Mouse (Mus musculus): Measurements from ENCODE around the gene Vasp. TPM values are rescaled to one million over a fixed set of nuclear protein-coding genes. Genes with fewer than 3 reads are reported as not detected.
A peak's percentile ranks its signal among the peaks of the same experiment; 100 is the strongest.

Gene Vasp
- polyA plus RNA-seq, 1 experiment from 2014 or later = 84.0 TPM

DNA sequence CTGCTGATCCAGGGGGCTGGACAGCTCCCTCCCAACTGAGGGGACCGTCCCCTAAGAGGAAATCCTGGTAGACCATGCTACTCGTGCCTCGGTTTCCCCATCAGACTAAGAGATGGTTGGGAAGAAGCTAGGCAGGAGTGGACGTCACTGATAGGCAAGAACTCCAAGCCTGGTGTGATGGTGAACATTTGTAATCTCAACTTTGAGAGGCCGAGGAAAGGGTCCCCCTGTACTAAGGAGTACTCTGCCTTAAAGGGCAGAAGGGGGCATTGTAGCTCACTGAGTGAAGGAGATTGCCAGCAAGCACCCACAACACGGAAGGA lies 33.8 kb upstream of the Vasp start:
- Histone ChIP-seq H3K4me3 (ENCODE audit: low read length) (peak overlapping the region; percentile 55), H3K27me3 (ENCODE audit: control insufficient read depth, insufficient read depth, low read length) (peaks cover 50% of the 10 kb centered on the region), H3K4me1 (ENCODE audit: control insufficient read depth, insufficient read depth, low read length) (peaks cover 35% of the 10 kb centered on the region), H3K9ac (ENCODE audit: low read length) (peak overlapping the region; percentile 65; the same call in 1 of the 2 replicates), H3K4me2 (ENCODE audit: low read depth, low read length) (peak overlapping the region; percentile 77), H3K36me3 (ENCODE audit: control insufficient read depth, insufficient read depth) (no peaks in the 10 kb centered on the region), H3K9me3 (replicated peaks; ENCODE audit: control insufficient read depth, low read length) (no peaks in the 10 kb centered on the region), H3K27ac (ENCODE audit: low read length) (no peak overlapping the region)
- 8% methylated on average over 6 of the region's 6 CpGs for whole genome bisulfite sequencing
- ATAC-seq (replicated peaks; ENCODE audit: extremely low read depth, insufficient read depth, low FRiP score) = no peak

DNA sequence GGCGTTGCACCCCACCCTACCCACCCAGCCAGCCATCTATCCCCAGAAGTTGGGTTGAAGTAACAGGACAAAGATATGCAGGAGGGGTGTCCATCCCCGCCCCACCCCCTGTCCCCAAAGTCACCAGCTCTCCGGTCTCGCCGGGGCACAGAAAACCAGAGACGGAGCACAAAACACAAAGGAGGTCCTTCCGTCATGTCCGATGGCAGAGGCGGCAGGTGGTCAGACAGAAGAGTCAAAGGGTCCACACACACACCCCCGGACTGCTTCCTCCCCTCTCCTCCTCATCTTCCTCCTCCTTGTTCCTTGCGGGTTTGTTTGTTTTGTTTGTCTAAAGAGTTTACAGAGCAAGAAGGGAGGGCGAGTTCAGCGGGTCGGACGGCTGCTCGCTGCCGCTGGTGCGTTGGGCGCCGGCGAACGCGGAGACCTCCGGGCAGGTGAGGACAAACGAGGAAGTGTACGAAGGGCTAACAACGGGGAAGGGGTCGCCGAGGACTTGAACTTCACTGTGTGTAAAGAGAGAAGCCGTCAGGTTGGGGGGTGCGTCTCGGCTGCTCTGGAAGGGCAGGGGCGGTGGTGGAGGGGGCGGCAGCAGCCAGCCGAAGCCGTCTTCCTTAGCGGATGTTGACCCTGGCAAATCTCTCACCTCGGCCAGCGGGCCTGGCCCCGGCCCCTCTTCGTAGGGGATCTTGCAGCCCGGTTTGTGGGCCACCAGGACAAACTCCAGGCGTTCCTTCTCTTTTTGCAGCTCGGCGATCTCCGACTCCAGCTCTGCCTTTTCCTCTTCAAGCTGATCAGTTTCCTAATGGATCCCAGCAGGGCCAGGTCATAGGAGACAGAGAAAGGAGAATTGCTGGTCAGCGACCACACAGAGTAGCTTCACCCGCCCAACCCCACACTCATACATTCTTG lies 33.1 kb upstream of the Vasp start:
- peak overlapping the region; percentile 55 for H3K4me3 ChIP-seq (ENCODE audit: low read length)
- peak overlapping the region; percentile 77 for H3K4me2 ChIP-seq (ENCODE audit: low read depth, low read length)
- peak overlapping the region; percentile 65 for H3K9ac ChIP-seq (ENCODE audit: low read length)
- 3% methylated on average over 48 of the region's 48 CpGs for WGBS
- peaks cover 50% of the 10 kb centered on the region for H3K27me3 ChIP-seq (ENCODE audit: control insufficient read depth, insufficient read depth, low read length)
- H3K27ac ChIP-seq (ENCODE audit: low read length) = no peak overlapping the region
- H3K9me3 ChIP-seq (replicated peaks; ENCODE audit: control insufficient read depth, low read length) = no peaks in the 10 kb centered on the region
- peaks cover 35% of the 10 kb centered on the region for H3K4me1 ChIP-seq (ENCODE audit: control insufficient read depth, insufficient read depth, low read length)
- ATAC-seq (replicated peaks; ENCODE audit: extremely low read depth, insufficient read depth, low FRiP score) = no peak
- no peaks in the 10 kb centered on the region for H3K36me3 ChIP-seq (ENCODE audit: control insufficient read depth, insufficient read depth)

- H3K27ac ChIP-seq (ENCODE audit: low read length) = no peak overlapping the region
- H3K9ac ChIP-seq (ENCODE audit: low read length) = peak overlapping the region; percentile 61; the same call in 1 of the 2 replicates
- peak overlapping the region; percentile 55 for H3K4me3 ChIP-seq (ENCODE audit: low read length)
- peaks cover 50% of the 10 kb centered on the region for H3K27me3 ChIP-seq (ENCODE audit: control insufficient read depth, insufficient read depth, low read length)
- WGBS = under 1% methylated on average over 16 of the region's 16 CpGs
- ATAC-seq (replicated peaks; ENCODE audit: extremely low read depth, insufficient read depth, low FRiP score) = no peak
- peaks cover 31% of the 10 kb centered on the region for H3K4me1 ChIP-seq (ENCODE audit: control insufficient read depth, insufficient read depth, low read length)
- no peaks in the 10 kb centered on the region for H3K9me3 ChIP-seq (replicated peaks; ENCODE audit: control insufficient read depth, low read length)
- no peaks in the 10 kb centered on the region for H3K36me3 ChIP-seq (ENCODE audit: control insufficient read depth, insufficient read depth)
- peak overlapping the region; percentile 77 for H3K4me2 ChIP-seq (ENCODE audit: low read depth, low read length)
These were observed 32.2 kb upstream of the Vasp start for GRCm38 (mm10) chr7:19303770-19304169.

DNA sequence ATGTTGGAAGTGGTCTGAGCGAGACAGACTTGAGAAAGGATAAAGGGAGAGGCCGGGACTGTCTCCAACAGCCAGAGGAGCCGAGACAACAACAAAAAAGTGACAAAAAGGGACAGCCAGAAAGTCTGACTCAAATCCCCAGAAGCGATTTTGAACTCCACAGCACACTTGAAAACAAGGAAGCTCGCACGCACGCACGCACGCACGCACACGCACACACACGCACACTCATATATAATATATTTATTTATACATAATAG lies 31.4 kb upstream of the Vasp start:
- Histone ChIP-seq H3K36me3 (ENCODE audit: control insufficient read depth, insufficient read depth) (no peaks in the 10 kb centered on the region), H3K4me1 (ENCODE audit: control insufficient read depth, insufficient read depth, low read length) (peaks cover 31% of the 10 kb centered on the region), H3K4me3 (ENCODE audit: low read length) (no peak overlapping the region), H3K9ac (ENCODE audit: low read length) (no peak overlapping the region), H3K27ac (ENCODE audit: low read length) (no peak overlapping the region), H3K4me2 (ENCODE audit: low read depth, low read length) (no peak overlapping the region), H3K27me3 (ENCODE audit: control insufficient read depth, insufficient read depth, low read length) (peaks cover 50% of the 10 kb centered on the region), H3K9me3 (replicated peaks; ENCODE audit: control insufficient read depth, low read length) (no peaks in the 10 kb centered on the region)
- 85% methylated on average over 12 of the region's 12 CpGs for WGBS
- no peak for ATAC-seq (replicated peaks; ENCODE audit: extremely low read depth, insufficient read depth, low FRiP score)

DNA sequence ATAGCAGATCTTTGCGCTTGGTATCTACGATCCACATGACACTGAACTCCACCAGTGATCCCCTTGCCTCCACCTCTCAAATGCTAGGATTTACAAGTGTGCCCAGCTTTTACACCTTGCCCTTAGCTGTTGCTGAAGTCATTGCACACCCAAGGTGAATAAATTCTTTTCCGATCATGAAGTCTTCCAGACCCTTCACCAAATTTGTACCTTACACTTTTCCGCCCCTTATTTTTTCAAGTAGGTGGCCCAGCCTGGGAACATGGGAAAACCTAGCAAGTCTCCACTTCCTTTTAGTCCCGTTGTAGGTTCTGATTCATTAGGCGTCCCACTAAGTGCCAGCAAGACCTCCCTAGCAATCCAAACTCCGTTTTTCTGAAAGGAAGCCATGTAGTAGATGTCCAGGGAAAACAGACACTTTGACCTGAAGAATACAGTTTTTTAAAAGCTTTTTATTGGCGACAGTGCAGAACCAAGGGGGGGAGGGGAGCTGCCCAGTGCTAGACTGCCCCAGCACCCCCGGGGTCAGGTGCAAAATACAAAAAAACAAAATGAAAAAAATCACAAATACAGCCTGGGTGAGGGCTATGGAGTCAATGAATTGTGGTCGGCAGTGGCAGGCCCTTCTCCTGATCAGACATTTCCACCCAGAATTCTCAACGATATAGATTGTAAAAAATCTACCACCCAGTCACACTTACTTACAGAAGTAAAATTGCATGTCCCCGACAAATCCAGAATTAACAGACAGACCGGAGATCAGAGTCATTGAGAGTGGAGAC lies 30.8 kb upstream of the Vasp start:
- no peaks in the 10 kb centered on the region for H3K9me3 ChIP-seq (replicated peaks; ENCODE audit: control insufficient read depth, low read length)
- no peak overlapping the region for H3K4me3 ChIP-seq (ENCODE audit: low read length)
- H3K4me2 ChIP-seq (ENCODE audit: low read depth, low read length) = no peak overlapping the region
- H3K36me3 ChIP-seq (ENCODE audit: control insufficient read depth, insufficient read depth) = no peaks in the 10 kb centered on the region
- H3K27ac ChIP-seq (ENCODE audit: low read length) = no peak overlapping the region
- H3K9ac ChIP-seq (ENCODE audit: low read length) = no peak overlapping the region
- ATAC-seq (replicated peaks; ENCODE audit: extremely low read depth, insufficient read depth, low FRiP score) = no peak
- peaks cover 50% of the 10 kb centered on the region for H3K27me3 ChIP-seq (ENCODE audit: control insufficient read depth, insufficient read depth, low read length)
- peaks cover 25% of the 10 kb centered on the region for H3K4me1 ChIP-seq (ENCODE audit: control insufficient read depth, insufficient read depth, low read length)
- WGBS = 51% methylated on average over 13 of the region's 13 CpGs

DNA sequence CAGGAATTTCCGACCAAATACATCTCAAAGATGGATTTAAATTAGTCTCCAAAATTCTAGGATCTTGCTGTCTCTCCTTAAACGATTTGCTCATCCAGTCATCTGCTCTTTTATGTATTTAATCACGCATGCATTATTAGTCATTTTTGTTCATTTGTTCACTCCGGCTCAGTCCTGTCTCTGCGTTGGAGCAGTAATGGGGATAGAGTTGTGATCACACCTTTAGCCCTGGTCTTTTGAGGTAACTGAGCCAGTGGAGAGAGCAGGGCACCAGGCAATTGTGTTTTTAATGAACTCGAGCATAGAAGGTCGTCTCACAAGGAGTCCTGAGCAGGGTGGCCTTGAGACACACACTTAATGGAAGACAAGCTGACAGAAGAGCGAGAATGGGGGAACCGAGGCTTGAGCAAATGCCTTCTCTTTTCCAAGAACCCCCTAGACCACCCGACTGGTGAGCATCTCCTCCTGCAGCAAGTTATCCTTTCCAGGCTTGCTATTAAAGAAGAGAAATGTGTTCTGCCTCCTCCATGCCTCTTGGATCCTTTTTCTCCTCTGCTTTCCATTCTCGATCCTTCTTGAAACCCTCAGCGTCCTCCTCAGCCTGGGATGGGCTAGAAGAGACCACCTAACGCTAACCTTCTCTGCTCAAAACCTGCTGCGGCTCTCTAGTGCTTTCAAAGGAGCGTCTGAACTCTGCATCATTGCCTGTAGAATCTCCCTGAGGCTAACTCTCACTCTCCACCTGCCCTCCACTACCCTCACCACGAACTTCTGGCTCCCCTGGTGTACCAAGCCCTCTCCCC lies 30.0 kb upstream of the Vasp start:
- peak overlapping the region; percentile 42 for H3K4me2 ChIP-seq (ENCODE audit: low read depth, low read length)
- ATAC-seq (replicated peaks; ENCODE audit: extremely low read depth, insufficient read depth, low FRiP score) = no peak
- no peaks in the 10 kb centered on the region for H3K9me3 ChIP-seq (replicated peaks; ENCODE audit: control insufficient read depth, low read length)
- H3K4me1 ChIP-seq (ENCODE audit: control insufficient read depth, insufficient read depth, low read length) = peaks cover 25% of the 10 kb centered on the region
- WGBS = 12% methylated on average over 16 of the region's 16 CpGs
- no peak overlapping the region for H3K27ac ChIP-seq (ENCODE audit: low read length)
- H3K9ac ChIP-seq (ENCODE audit: low read length) = peak overlapping the region; percentile 4
- H3K27me3 ChIP-seq (ENCODE audit: control insufficient read depth, insufficient read depth, low read length) = peaks cover 44% of the 10 kb centered on the region
- no peaks in the 10 kb centered on the region for H3K36me3 ChIP-seq (ENCODE audit: control insufficient read depth, insufficient read depth)
- H3K4me3 ChIP-seq (ENCODE audit: low read length) = peak overlapping the region; percentile 59

DNA sequence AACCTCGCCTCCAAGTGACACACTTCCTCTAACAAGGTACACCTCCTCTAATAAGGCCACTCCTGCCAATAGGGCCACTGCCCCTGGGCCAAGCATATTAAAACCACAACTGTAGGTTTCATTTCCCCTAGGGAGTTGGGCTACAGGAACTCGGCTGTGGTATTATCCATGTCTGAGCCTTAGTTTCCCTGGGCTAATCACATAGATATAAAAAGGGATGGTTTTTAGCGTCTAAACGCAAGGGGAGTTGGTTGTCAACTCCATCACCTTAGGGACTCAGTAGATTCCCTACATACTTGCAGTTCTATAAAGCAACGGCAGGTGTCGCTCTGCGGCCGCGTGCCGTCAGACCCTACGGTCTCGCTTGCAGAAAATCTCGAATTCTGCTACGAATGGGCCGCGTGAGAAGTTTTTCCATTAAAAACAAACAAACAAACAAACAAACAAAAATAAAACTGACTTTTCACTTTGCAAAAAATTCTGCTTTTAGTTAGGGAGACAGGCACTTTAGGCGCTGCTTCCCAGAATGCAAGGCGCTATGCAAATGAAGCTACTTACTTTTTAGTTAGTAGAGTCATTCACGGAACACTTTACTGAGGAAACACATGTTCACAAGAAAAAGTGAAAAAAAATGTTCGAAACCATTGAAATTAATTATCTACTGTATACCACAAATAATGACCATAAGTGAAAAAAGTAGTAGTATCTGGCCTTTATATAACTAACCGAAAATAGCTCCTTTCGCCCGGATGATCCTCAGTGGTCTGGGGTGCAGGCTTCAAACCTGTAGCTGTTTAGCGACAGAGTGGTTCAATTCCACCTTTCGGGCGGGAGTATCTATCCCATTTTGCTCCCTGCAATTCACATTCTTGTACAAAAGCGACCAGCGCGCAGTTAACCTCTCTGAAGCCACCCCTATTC lies 29.1 kb upstream of the Vasp start:
- peak overlapping the region; percentile 56 for H3K9ac ChIP-seq (ENCODE audit: low read length)
- no peaks in the 10 kb centered on the region for H3K9me3 ChIP-seq (replicated peaks; ENCODE audit: control insufficient read depth, low read length)
- peak overlapping the region; percentile 59 for H3K4me3 ChIP-seq (ENCODE audit: low read length)
- no peaks in the 10 kb centered on the region for H3K36me3 ChIP-seq (ENCODE audit: control insufficient read depth, insufficient read depth)
- peaks cover 25% of the 10 kb centered on the region for H3K4me1 ChIP-seq (ENCODE audit: control insufficient read depth, insufficient read depth, low read length)
- peak; percentile 82 for ATAC-seq (replicated peaks; ENCODE audit: extremely low read depth, insufficient read depth, low FRiP score)
- peaks cover 35% of the 10 kb centered on the region for H3K27me3 ChIP-seq (ENCODE audit: control insufficient read depth, insufficient read depth, low read length)
- under 1% methylated on average over 29 of the region's 29 CpGs for WGBS
- H3K27ac ChIP-seq (ENCODE audit: low read length) = no peak overlapping the region
- H3K4me2 ChIP-seq (ENCODE audit: low read depth, low read length) = peak overlapping the region; percentile 42

GRCm38 (mm10) chr7:19299194-19299593 lies 27.6 kb upstream of the Vasp start:
- peaks cover 17% of the 10 kb centered on the region for H3K4me1 ChIP-seq (ENCODE audit: control insufficient read depth, insufficient read depth, low read length)
- no peak for ATAC-seq (replicated peaks; ENCODE audit: extremely low read depth, insufficient read depth, low FRiP score)
- 19% methylated on average over 3 of the region's 3 CpGs for WGBS

More at GRCm38 (mm10) chr7:19299194-19299593, 27.6 kb upstream of the Vasp start:
- H3K9ac ChIP-seq (ENCODE audit: low read length) = no peak overlapping the region
- H3K4me2 ChIP-seq (ENCODE audit: low read depth, low read length) = no peak overlapping the region
- H3K27ac ChIP-seq (ENCODE audit: low read length) = no peak overlapping the region
- H3K4me3 ChIP-seq (ENCODE audit: low read length) = no peak overlapping the region
- no peaks in the 10 kb centered on the region for H3K9me3 ChIP-seq (replicated peaks; ENCODE audit: control insufficient read depth, low read length)
- no peaks in the 10 kb centered on the region for H3K36me3 ChIP-seq (ENCODE audit: control insufficient read depth, insufficient read depth)
- H3K27me3 ChIP-seq (ENCODE audit: control insufficient read depth, insufficient read depth, low read length) = peaks cover 19% of the 10 kb centered on the region
